Mouse (Mus musculus) spleen, postnatal 10 days (tissue): ENCODE data around the gene Oxa1l.
A peak's percentile ranks its signal among the peaks of the same experiment; 100 is the strongest.

Source experiments
- DNase-seq, 2 experiments: peaks; one replicate each; pipeline ENCODE4 v3.0.0; 2021 to 2022; ENCODE audit warnings: low spot score in 2 of 2

The Oxa1l gene

DNA sequence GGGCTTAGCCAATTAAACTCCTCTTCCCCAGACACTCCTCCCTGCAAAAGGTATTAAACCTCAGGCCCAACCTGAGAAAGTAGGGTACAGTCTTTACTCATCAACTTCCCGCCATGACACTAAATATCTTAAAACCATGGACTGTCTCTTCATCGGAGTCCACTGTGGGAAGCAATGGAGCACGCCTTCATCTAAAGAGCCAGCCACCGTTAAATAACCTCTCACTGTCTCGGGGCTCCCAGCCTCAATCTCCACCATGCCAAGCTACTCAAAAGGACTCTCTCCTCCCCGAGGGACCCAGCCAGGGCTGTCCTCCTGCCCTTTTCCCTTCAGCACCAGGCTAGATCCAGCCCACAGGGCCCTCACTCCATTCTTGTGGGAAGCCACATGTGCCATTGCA is 10.0 kb downstream of the Oxa1l start:
- no peak for DNase-seq

DNA sequence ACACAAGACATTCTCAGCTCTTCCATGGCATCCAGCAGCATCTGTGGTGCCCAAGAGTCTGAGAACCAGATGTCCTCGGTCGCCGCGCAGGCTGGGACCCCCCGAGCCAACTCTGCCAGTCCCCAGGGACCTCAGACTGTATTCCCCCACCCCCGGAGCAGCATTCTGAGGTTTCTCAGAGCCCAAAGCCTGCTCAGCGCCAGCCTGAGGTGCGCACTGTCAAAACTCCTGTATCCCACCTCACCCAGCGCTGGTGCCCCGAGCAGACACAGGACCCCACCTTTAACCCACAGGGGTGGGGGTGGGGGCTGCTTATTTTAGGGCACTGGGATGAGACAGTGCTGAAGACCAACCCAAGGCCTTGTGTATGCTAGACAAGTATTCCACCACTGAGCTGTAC is 10.8 kb downstream of the Oxa1l start:
- no peak for DNase-seq

DNA sequence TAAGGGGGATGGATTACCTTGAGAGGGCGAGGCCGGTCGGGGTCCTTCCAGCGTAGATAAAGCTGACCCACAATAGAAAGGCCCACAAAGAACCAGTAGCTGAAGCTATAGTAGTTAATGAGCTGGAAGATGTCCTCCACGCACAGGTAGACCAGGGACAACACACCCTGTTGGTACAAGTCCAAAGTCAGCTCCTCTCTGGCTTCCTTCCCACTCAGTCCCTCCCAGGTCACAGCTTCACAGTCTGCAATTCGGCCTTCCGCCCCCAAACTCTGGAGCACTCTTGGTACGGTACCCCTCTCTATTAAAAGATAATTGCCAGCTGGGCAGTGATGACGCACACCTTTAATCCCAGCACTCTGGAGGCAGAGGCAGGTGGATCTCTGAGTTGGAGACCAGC is 12.3 kb downstream of the Oxa1l start:
- DNase-seq: no peak

DNA sequence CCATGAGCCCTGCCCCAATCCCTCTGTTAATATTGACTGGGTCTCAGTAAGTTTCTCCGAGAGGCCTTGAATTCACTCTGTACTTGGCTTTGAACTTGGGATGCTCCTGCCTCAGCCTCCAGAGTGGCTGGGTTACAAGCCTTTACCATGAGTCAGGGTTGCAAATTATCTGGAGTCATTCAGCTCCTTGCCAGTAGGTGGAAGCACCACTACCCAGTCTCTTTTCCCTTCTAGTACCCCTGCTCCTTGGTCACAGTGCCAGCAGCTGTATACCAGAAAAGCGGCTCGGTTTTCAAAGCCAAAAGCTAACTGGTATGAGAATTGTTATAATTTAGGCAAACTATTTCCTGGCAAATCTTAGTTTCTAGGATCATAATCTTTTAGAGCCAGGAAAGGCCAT is 15.3 kb downstream of the Oxa1l start:
- peak in 1 of 2 experiments; percentile 60 for DNase-seq

DNA sequence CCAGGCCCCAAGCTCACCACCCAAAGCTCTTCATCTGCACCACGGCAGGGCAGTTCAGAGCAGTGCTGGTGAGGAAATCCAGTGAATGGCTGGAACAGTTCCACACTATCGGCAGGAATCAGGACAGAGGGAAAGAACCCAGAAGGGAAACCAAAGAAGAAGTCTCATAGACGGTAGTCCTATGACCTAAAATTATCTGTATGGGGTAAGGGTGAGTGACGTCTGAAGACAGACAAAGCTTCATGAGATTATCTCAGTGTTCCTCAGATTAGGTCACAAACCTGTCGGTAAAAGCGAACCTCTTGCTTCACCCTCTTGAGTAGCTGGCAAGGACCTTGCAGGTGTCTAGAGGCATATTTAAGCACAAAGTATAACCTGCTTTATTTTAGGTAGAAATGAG is 16.5 kb downstream of the Oxa1l start:
- DNase-seq: no peak

DNA sequence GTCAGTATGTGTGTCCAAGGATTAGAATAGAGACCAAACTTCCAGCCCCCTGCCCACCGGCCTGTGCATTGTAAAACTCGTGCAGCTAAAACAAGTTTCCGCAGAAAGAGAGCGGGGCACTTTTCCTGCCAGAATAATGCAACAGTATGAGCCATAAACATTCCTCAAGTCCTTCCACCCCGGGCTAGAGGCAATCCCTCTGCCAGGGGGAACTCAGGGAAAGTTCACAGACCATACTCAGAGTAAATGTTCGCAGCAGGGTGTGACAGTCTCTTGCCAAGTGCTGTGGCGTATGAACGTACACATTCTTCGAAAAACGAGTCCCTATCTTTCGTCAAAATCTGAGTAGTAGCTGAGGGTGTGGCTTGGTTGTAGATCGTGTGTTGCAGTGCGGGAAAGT is 18.9 kb downstream of the Oxa1l start:
- no peak for DNase-seq

DNA sequence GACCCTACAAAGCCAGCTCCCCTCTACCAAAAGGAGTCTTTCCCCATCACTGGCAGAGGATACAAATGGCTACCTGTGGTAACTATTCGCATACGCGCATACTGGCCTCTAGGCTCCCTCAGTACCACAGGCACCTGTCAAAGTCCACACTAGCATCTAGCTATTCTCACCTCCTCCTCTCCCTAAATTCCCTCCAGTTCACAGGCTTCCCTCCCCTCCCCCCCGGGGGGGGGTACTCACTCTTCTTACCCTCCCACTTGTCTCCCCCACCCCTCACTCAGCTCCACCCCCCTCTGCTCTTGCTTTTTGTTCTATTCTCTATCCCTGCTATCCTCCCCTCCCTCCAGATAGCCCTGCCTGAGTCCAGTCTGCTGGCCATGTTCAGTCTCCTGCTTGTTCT is 20.0 kb downstream of the Oxa1l start:
- no peak for DNase-seq

DNA sequence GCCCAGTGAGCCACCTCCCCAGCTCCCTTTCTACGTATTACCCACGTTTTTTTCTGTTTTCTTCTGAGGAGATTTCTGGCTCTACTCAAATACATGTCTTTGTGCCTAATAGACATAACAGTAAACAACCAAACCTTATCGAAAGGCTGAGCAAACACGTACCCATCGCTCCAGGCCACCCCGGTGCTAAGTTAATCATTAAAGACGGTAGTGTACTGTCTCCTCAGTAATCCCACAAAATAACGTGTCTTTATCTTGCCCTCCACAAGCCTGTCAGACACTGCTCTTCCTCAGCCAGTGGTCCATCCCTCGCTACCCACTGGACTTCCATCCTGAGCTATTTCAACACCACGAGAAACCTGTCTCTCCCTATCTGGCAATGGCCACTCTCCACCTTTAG is 21.2 kb downstream of the Oxa1l start:
- no peak for DNase-seq

DNA sequence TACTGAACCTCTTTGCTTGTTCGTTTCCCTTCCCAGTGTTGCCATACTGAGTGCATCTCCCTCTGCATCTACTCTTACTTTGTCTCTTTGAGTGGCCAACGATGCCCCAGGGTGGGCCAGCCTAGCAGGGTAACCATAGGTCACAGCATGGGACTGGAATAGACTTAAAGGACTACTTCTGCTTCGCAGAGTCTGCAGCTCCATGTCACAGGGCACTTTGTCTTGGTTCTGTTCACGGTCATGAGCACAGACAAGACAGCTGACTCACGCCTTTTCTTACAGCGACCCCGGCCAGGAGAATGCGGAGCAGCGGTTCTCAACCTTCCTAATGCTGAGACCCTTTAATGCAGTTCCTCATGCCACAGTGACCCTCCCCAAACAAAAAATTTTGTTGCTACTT is 22.0 kb downstream of the Oxa1l start:
- no peak for DNase-seq

DNA sequence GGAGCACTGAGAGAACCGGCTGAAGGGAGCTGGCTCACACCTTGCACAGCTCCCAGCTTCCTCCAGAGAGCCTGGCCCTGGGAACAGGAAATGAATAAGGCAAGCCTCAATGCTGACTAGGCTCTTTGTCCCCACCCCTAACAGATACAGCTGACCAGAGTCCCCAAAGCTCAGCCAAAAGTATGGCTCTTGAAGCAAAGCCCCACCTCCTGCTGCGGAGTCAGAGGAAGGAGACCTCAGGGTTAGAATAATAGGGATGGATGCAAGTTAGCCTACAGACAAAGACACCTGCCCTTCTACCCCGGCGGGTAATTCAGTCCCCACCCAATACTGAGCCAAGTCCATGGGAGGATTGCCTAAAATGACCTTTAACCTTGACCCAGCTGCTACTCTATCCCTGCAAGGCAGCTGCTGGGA is 22.7 kb downstream of the Oxa1l start:
- DNase-seq: no peak

DNA sequence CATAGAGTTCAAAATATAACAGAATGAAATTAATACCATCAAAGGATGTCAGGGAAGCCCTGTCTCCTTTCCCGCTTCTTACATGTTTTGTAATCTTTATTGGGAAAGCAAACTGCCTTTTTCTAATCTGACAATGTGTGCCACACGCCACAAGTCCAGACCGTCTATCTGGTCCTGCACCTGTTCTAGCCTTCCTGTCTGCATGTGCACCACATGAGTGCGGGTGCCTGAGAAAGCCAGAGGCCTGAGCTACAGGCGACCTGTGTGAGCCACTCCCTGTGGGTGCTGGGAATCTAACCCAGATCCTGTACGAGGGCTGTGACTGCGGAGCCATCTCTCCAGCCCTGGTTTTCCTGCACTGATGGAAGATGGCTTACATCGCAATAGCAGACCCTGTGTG is 23.8 kb downstream of the Oxa1l start:
- no peak for DNase-seq

DNA sequence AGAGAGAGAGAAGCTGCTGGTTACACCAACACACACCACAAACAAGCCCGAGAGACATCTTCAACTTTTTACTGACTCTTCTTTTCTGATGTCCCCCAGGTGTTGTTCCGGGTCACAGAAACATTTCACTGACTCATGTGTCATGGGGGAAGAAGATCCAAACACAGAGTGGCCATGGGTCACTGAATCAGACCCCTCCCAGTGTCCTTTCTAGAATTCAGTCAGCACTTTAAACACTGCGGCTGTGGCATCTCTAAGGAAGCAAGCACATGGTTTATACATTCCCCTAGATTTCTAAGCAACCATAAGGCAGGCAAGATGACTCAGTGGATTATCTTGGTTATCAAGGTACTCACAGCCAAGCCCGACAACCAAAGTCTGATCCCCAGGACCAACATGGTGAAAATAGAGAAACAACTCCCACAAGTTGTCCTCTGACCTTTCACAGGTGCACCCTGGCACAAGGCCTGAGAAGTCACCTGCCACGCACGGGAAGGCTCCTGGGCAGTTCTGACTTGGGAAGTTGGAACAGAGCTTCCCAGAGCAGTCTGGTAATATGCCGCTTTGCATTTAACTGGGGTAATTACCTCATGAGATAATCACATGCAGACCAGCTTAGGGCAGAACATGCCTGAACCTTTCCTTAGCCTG is 25.5 kb downstream of the Oxa1l start:
- DNase-seq: no peak

DNA sequence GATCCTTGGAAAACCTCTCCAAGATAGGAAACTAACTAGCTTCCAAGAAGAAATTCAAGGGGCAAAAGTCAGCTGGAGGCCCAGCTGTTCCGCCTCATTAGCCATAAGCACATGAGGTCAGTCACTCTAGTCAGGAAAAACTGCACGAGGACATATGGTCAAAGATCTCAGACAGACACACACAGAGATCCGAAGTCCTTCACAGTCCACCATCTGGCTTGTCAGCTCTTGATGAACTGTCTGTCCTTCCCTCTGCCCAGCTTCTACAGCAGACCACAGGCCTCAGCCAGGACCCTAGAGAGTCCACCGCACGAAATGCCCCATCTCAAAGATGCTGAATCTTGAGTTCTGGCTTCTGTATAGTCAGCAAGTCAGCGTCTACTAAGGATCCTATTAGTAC is 26.9 kb downstream of the Oxa1l start:
- DNase-seq: no peak

DNA sequence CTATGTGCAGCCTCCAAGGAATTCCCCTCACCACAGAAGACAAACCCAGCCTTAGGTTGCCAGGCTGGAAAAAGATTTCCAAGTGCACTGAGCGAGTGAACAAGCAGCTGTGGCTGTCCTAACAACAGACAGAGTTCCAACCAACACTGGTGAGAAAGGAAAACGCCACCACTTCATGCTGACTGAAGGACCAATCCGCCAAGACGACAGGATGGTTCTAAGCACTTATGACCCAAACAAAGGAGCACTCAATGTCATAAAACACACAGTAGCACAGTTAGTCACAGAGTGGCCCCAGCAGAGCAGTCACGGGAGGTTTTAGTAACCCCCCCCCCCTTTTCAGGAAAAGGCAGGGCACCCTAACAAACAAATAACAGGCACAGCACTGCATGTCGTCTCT is 30.2 kb downstream of the Oxa1l start:
- no peak for DNase-seq

DNA sequence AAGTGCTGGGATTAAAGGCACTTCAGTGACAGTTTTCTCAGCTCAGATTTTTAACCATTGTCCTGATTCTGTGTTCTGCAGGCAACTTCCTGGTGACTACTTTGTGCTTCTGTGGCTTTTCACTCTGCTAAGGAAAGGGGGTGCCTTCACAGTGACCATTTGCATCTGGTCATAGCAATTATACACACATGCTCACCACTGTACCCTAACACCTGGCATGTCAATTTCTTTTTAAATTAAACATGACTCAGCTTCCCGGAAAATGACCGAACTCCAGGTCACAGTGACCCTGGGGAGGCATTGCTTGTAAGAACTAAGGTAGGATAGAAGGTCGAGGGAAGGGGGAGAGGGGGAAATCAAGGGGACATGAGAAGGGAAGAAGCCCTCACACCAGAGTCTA is 33.2 kb downstream of the Oxa1l start:
- no peak for DNase-seq

DNA sequence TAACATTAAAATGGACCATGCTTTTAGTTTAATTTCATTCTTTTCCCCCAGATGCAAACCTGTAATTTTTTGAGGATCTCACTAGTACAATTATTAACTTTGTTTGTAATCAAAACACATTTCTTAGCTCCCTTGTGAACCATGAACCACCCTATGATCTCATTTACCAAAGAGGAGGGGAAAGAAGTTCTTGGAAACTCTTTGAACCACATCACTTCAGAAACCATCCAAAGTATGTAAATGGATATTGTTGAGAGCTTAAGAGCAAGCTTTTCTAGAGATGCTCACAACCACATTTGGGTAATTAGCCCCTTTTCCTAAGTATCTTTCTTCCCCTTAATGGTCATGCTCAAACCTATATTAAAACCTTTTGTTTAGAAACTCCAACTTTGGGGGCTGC is 33.7 kb downstream of the Oxa1l start:
- no peak for DNase-seq

DNA sequence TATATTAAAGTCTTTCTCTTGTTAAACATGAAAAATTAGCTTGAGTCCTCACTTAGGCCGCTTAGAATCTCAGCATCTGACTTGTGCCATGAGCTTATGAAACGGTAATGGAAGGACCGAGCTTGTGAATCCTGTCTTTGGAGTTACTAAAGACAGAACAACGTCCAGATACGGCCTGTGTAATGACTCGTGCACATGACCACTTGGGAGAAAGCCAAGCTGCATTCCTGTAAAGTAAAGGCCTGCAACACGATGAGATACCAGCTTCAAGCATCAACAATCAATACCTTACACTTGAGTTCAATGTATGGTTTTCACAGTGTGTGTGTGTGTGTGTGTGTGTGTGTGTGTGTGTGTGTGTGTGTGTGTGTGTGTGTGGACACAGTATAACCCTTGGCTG is 36.1 kb downstream of the Oxa1l start:
- DNase-seq: no peak

DNA sequence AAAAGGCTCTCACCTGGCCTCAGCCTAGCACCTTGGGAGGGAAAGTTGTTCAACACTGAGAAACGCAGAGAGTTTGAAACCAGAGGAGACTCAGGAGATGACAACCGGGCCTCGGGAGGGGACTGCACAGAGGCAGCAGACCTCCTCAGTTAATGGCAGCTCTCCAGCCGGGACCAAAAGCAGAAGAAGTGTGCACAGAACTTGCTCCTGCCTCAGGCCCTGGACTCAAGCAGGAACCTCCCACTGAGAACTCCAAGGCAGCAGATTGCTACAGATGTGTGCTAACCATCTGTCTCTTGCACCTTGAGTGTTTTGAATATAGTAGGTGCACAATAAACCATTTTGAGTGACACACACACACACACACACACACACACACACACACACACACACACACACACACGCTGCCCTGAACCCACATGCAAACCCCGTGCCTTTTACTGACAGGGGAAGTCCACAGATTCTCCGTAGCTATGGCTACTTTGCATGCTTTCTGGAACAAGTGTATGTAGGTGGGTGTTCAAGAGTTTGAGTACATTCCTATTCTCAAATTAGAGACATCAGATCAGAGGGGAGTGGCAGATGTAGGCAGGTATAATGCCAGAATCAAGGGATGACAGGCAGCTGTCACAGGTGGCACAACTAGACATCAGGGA is 37.4 kb downstream of the Oxa1l start:
- no peak for DNase-seq

DNA sequence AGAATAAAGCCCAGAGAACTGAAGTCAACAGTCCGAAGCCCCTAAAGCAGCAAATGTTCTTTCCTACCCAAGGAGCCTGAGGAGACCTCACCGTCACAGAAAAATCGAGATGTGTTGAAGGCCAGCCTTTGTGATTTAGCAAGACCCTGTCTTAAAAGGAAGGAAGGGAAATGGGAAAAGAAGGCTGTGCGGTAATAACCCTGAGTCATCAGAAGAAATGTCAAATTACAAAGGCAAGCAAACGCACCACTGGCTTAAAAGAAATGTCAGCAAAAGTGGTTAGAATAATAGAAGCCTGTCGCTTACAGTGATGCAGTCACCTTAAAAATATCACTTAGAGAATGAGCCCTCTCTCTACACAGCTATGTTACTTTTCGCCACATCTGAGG is 37.9 kb downstream of the Oxa1l start:
- DNase-seq: no peak

DNA sequence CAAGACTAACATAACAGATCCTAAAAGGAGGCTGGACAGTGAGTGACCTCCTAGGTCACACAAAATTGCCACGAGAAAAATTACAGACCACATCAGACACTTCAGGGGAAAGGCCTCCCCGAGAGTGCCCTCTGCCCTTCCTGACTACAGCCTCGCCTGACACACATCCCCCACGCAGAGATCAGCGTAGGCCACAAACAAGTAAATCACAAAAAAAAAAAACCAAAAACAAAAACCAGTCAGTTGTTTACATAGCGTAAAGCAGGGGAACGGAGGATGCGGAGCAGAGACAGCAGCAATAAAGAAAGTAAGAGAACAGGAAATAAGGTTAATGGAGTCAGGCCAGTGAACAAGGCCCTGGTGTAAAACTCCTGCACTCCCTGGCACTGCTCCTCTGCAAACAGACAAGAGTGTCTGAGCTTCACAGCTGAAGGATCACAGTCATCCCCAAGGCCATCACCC is 38.3 kb downstream of the Oxa1l start:
- DNase-seq: no peak

DNA sequence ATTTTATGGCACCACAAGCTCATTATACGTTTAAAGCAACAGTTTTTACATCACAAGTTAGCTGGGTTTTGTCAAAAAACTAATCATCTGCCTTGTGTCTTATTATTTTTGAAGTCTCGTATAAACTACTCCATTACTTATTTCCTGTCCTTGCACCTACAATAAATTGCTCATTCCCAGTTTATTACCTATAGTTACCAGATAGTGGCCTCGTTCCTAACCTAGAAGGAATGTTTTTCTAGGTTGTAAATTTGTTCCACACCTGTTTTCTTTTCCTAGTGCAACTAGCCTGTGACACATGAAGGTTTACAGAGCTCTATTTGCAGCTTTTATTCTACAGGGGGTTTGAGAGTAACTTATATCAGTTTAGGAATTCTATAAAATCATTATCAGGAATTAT is 41.1 kb downstream of the Oxa1l start:
- DNase-seq: no peak

DNA sequence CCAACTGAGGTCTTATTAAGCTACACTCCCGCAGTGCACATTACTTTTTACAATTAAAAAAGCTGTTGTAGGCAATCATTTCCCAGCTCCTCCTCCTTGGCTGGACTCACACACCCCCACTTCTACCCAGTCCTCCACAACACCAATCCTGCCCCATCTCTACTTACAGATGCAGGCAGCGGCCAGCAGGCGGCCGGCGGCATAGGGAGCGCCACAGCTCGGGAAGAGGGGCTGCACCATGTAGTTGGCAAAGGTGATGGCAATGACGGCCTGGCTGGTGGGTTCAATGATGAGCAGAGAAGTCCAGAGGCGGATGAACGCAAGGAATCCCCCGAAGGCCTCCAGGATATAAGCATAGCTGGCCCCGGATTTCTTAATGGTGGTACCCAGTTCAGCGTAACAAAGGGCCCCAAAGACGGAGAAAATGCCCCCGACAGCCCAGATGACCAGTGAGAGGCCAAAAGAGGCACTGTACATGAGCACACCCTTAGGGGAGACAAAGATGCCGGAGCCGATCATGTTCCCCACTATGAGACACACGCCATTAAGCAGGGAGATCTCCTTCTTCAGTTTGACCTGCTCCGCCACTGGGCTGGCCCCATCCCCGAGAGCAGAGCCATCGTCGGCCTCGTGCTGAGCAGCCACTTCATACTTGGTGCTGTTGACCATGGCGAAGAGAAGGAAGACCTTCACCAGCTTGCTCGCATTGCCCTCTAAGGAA is 47.9 kb downstream of the Oxa1l start:
- DNase-seq: no peak

DNA sequence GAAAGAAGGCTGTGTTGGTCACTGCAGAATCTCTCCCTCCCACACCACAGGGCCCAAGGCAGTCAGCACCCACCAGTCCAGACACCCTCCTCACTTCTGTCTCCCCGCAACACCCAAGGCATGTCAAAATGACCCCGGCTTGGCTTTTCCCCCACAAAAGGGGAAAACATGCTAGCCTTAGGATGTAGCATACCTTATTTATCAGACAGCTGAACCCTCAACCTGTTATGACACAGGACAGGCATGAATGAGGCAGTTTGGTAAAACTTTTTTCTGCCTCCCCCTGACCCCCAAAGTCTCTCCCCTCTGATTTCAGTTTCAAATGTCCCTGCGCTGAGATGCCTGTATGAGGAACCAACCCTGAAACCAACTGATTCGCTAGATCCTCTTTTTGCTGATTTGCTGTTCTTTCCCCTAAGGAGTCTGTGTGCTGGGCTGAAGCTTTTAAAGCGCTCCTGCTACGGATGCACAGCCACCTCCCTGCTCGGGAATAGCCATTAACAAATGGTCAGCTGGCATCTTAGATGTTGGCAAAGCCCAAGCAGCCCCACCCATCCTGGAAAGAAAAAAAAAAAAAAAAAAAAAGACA is 48.5 kb downstream of the Oxa1l start:
- DNase-seq: no peak
